22 mouse cellular contexts compared by ENCODE assay signal in the genomic region with DNA sequence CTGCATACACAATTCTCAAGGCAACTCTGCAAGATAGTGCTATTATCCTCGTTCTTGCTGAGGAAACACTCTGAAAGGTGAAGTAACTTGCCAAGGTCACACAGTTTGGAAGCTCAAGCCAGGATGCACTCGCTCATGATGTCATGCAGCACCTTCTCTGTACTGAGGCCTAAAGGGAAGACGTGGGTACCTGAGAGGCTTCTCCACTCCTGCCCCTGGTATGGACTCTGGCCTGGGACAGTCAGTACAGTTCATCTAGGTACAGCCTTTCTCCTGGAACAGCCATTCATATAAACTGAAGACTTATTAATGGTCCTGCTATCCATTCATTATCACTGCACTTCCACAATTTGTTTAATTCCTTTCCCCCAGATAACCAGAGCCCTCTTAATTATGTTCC.
A peak's percentile ranks its signal among the peaks of the same experiment; 100 is the strongest.
DNase-seq lines count a peak whose midpoint lies in the region; ATAC-seq and TF ChIP-seq lines count a peak whose summit lies in the region.
"Had no signal": no experiment of that assay in that cellular context is flagged by ENCODE, and none has a peak within 500 bp of the region (broad histone marks: within the 10 kb centered on the region; RNA-seq: fewer than 3 reads in every experiment).

No protein-coding gene starts in this region.

- no peak overlapping the region; the same call in 1 of the 2 replicates for H3K27ac ChIP-seq in kidney, adult 2 months (ENCODE audit: insufficient read depth, low read depth, low read length)
- H3K27ac ChIP-seq in kidney, embryonic 14.5 days (ENCODE audit: low read depth, low read length) = no peak overlapping the region
- no peak overlapping the region for H3K27ac ChIP-seq in kidney, postnatal 0 days
- H3K27ac ChIP-seq: heart, adult 2 months; heart, embryonic 10.5 days; heart, embryonic 13.5 days; hindbrain, embryonic 12.5 days had no signal

- 66% methylated on average over 3 of the region's 3 CpGs for WGBS in kidney, adult 2 months
- WGBS in kidney, embryonic 14.5 days = 88% methylated on average over 3 of the region's 3 CpGs
- 92% methylated on average over 3 of the region's 3 CpGs for WGBS in kidney, postnatal 0 days

- H3K4me2 ChIP-seq in kidney, embryonic 14.5 days (replicated peaks; ENCODE audit: low read depth, low read length) = no peak overlapping the region
- H3K4me2 ChIP-seq in kidney, postnatal 0 days (ENCODE audit: low read length) = no peak overlapping the region
- H3K4me2 ChIP-seq: heart, embryonic 13.5 days; hindbrain, embryonic 12.5 days had no signal

- intact Hi-C loops in heart, postnatal 25 days (cut with DNase I) = no loop called here

- no peak for ATAC-seq in kidney, embryonic 14.5 days (ENCODE audit: low FRiP score, low TSS enrichment)
- ATAC-seq in kidney, postnatal 0 days (replicated peaks; ENCODE audit: low FRiP score, low read depth) = 0 out of 2 replicates have a peak, but pooled peaks have one; percentile 63
- ATAC-seq: forebrain, embryonic 14.5 days; Patski had no signal

- H3K4me1 ChIP-seq in kidney, adult 2 months (ENCODE audit: control insufficient read depth, insufficient read depth, low read length) = peaks cover 12% of the 10 kb centered on the region; the same call in 1 of the 2 replicates
- no peaks in the 10 kb centered on the region; the same call in 1 of the 2 replicates for H3K4me1 ChIP-seq in kidney, embryonic 14.5 days (ENCODE audit: control insufficient read depth, insufficient read depth, low read length)
- 0 out of 2 replicates have a peak, but pooled peaks cover 7% of the 10 kb centered on the region for H3K4me1 ChIP-seq in kidney, postnatal 0 days (replicated peaks; ENCODE audit: insufficient read depth, low read length)
- H3K4me1 ChIP-seq: heart, embryonic 10.5 days; hindbrain, embryonic 12.5 days had no signal

- H3K9me3 ChIP-seq in kidney, embryonic 14.5 days (ENCODE audit: control insufficient read depth, low read length) = no peaks in the 10 kb centered on the region
- no peaks in the 10 kb centered on the region for H3K9me3 ChIP-seq in kidney, postnatal 0 days (replicated peaks; ENCODE audit: low read length)
- H3K9me3 ChIP-seq: G1E; heart, embryonic 10.5 days; heart, embryonic 13.5 days; hindbrain, embryonic 12.5 days had no signal

- H3K4me3 ChIP-seq in kidney, adult 2 months (ENCODE audit: insufficient read depth, low read depth, low read length) = no peak overlapping the region
- H3K4me3 ChIP-seq in kidney, embryonic 14.5 days (ENCODE audit: low read length) = no peak overlapping the region
- H3K4me3 ChIP-seq in kidney, postnatal 0 days (replicated peaks; ENCODE audit: low read depth, low read length) = no peak overlapping the region
- H3K4me3 ChIP-seq: heart, adult 2 months; heart, embryonic 10.5 days; heart, embryonic 13.5 days; hindbrain, embryonic 12.5 days had no signal

- no peak for TF ChIP-seq POLR2A in kidney, adult 2 months (IDR thresholded peaks at IDR 0.05; ENCODE audit: low read depth, low read length)

- peak; percentile 48 for DNase-seq in heart, adult 11 months
- DNase-seq in heart, postnatal 25 days (ENCODE audit: low spot score) = no peak
- DNase-seq in kidney, adult 2 months = peak; percentile 51
- no peak for DNase-seq in kidney, postnatal 0 days (ENCODE audit: low spot score)
- DNase-seq in kidney, adult 11 months = no peak
- DNase-seq: adrenal gland, postnatal 10 days; adrenal gland, postnatal 36 days; B cell, adult 2 months; cerebellum, adult 18-20 months; cerebellum, adult 9-10 months; cerebellum, postnatal 14 days; gastrocnemius, postnatal 25 days; heart, adult 2 months; heart, postnatal 14 days had no signal

- no peak for TF ChIP-seq CTCF in kidney, adult 2 months (conservative IDR thresholded peaks at IDR 0.05; ENCODE audit: insufficient read depth, insufficient read length, low read depth, low read length)
- no peak for TF ChIP-seq CTCF in kidney, postnatal 0 days (IDR thresholded peaks at IDR 0.05; ENCODE audit: low read depth)

- no peak overlapping the region for H3K9ac ChIP-seq in kidney, embryonic 14.5 days (ENCODE audit: low read depth, low read length)
- H3K9ac ChIP-seq in kidney, postnatal 0 days (ENCODE audit: low read depth, low read length) = no peak overlapping the region
- H3K9ac ChIP-seq: heart, embryonic 13.5 days; hindbrain, embryonic 12.5 days had no signal

- H3K36me3 ChIP-seq in kidney, adult 2 months (ENCODE audit: control insufficient read depth, insufficient read depth, low read length) = no peaks in the 10 kb centered on the region
- H3K36me3 ChIP-seq in kidney, embryonic 14.5 days (ENCODE audit: control insufficient read depth, insufficient read depth, low read length) = no peaks in the 10 kb centered on the region
- no peaks in the 10 kb centered on the region for H3K36me3 ChIP-seq in kidney, postnatal 0 days (ENCODE audit: insufficient read depth, low read length)
- H3K36me3 ChIP-seq: heart, embryonic 10.5 days; heart, embryonic 13.5 days; hindbrain, embryonic 12.5 days had no signal

- H3K27me3 ChIP-seq in kidney, adult 2 months (replicated peaks; ENCODE audit: control insufficient read depth, insufficient read depth, low read length) = no peaks in the 10 kb centered on the region
- no peaks in the 10 kb centered on the region for H3K27me3 ChIP-seq in kidney, embryonic 14.5 days (ENCODE audit: control insufficient read depth, insufficient read depth, low read length)
- H3K27me3 ChIP-seq in kidney, postnatal 0 days (ENCODE audit: insufficient read depth, low read length) = no peaks in the 10 kb centered on the region
- H3K27me3 ChIP-seq: CH12.LX; heart, embryonic 13.5 days; hindbrain, embryonic 12.5 days; Patski had no signal

Comparison
In these comparisons a context has a peak if more than half of its experiments do, and no peak if none do; other contexts are left out.
1. DNase-seq: peak in heart, adult 11 months (single experiment) and kidney, adult 2 months (single experiment); none in heart, postnatal 25 days (single experiment), kidney, postnatal 0 days (single experiment) and kidney, adult 11 months (single experiment).